Mouse (Mus musculus): ENCODE measurements around the gene Sox6. TPM values are rescaled to one million over a fixed set of nuclear protein-coding genes. Genes with fewer than 3 reads are reported as not detected.

The Sox6 gene
- total and polyA plus RNA-seq, 3 experiments, result 2.3 to 162 (median 3.8) TPM

- Histone ChIP-seq H3K4me3 (ENCODE audit: low read depth, low read length) (no peak overlapping the region), H3K36me3 (replicated peaks) (no peaks in the 10 kb centered on the region), H3K27me3 (ENCODE audit: insufficient read depth, low read length) (peaks cover 17% of the 10 kb centered on the region), H3K9me3 (replicated peaks) (no peaks in the 10 kb centered on the region), H3K4me1 (ENCODE audit: insufficient read depth, low read depth, low read length) (no peaks in the 10 kb centered on the region)
- TF ChIP-seq TAL1 (conservative IDR thresholded peaks at IDR 0.05; ENCODE audit: low read depth, low read length) (no peak), POLR2AphosphoS5 (IDR thresholded peaks at IDR 0.05; ENCODE audit: insufficient replicate concordance, low read depth, low read length) (no peak), GATA2 (IDR thresholded peaks at IDR 0.05; ENCODE audit: borderline replicate concordance, low read depth, low read length) (no peak), GATA1 (IDR thresholded peaks at IDR 0.05; ENCODE audit: borderline replicate concordance, low read length) (no peak), CTCF (IDR thresholded peaks at IDR 0.05; ENCODE audit: low read depth, low read length) (no peak)
- ATAC-seq (ENCODE audit: extremely low read depth, insufficient number of reproducible peaks, low FRiP score, poor library complexity, severe bottlenecking), result no peak
- no peak for DNase-seq (ENCODE audit: low spot score)
Observed at GRCm38 (mm10) chr7:115719791-115720190, 318.8 kb downstream of the Sox6 start.

GRCm38 (mm10) chr7:115706141-115706540, 332.5 kb downstream of the Sox6 start:
- 0 out of 2 replicates have a peak, but pooled peaks cover 4% of the 10 kb centered on the region for H3K27me3 ChIP-seq (ENCODE audit: insufficient read depth, low read length)
- H3K36me3 ChIP-seq (replicated peaks), result no peaks in the 10 kb centered on the region
- ATAC-seq (ENCODE audit: extremely low read depth, insufficient number of reproducible peaks, low FRiP score, poor library complexity, severe bottlenecking), result no peak
- no peak for TF ChIP-seq TAL1 (conservative IDR thresholded peaks at IDR 0.05; ENCODE audit: low read depth, low read length)
- no peak for TF ChIP-seq GATA2 (IDR thresholded peaks at IDR 0.05; ENCODE audit: borderline replicate concordance, low read depth, low read length)
- no peak for TF ChIP-seq CTCF (IDR thresholded peaks at IDR 0.05; ENCODE audit: low read depth, low read length)
- no peak for TF ChIP-seq GATA1 (IDR thresholded peaks at IDR 0.05; ENCODE audit: borderline replicate concordance, low read length)
- TF ChIP-seq POLR2AphosphoS5 (IDR thresholded peaks at IDR 0.05; ENCODE audit: insufficient replicate concordance, low read depth, low read length), result no peak
- H3K4me3 ChIP-seq (ENCODE audit: low read depth, low read length), result no peak overlapping the region
- no peak for DNase-seq (ENCODE audit: low spot score)
- no peaks in the 10 kb centered on the region for H3K9me3 ChIP-seq (replicated peaks)
- H3K4me1 ChIP-seq (ENCODE audit: insufficient read depth, low read depth, low read length), result no peaks in the 10 kb centered on the region

GRCm38 (mm10) chr7:115698105-115698504, 340.5 kb downstream of the Sox6 start:
- Histone ChIP-seq H3K9me3 (replicated peaks) (peaks cover 2% of the 10 kb centered on the region), H3K4me1 (ENCODE audit: insufficient read depth, low read depth, low read length) (no peaks in the 10 kb centered on the region; the same call in 1 of the 2 replicates), H3K27me3 (ENCODE audit: insufficient read depth, low read length) (0 out of 2 replicates have a peak, but pooled peaks cover 3% of the 10 kb centered on the region), H3K36me3 (replicated peaks) (no peaks in the 10 kb centered on the region), H3K4me3 (ENCODE audit: low read depth, low read length) (no peak overlapping the region)
- no peak for DNase-seq (ENCODE audit: low spot score)
- TF ChIP-seq CTCF (IDR thresholded peaks at IDR 0.05; ENCODE audit: low read depth, low read length) (no peak), POLR2AphosphoS5 (IDR thresholded peaks at IDR 0.05; ENCODE audit: insufficient replicate concordance, low read depth, low read length) (no peak), GATA2 (IDR thresholded peaks at IDR 0.05; ENCODE audit: borderline replicate concordance, low read depth, low read length) (no peak), TAL1 (conservative IDR thresholded peaks at IDR 0.05; ENCODE audit: low read depth, low read length) (no peak), GATA1 (IDR thresholded peaks at IDR 0.05; ENCODE audit: borderline replicate concordance, low read length) (no peak)
- ATAC-seq (ENCODE audit: extremely low read depth, insufficient number of reproducible peaks, low FRiP score, poor library complexity, severe bottlenecking), result no peak

GRCm38 (mm10) chr7:115693206-115693605, 345.4 kb downstream of the Sox6 start:
- H3K4me3 ChIP-seq (ENCODE audit: low read depth, low read length), result no peak overlapping the region
- no peaks in the 10 kb centered on the region; the same call in 1 of the 2 replicates for H3K4me1 ChIP-seq (ENCODE audit: insufficient read depth, low read depth, low read length)
- H3K36me3 ChIP-seq (replicated peaks), result no peaks in the 10 kb centered on the region
- H3K27me3 ChIP-seq (ENCODE audit: insufficient read depth, low read length), result peaks cover 7% of the 10 kb centered on the region; the same call in 1 of the 2 replicates
- ATAC-seq (ENCODE audit: extremely low read depth, insufficient number of reproducible peaks, low FRiP score, poor library complexity, severe bottlenecking) (no peak), DNase-seq (ENCODE audit: low spot score) (no peak)
- peaks cover 2% of the 10 kb centered on the region for H3K9me3 ChIP-seq (replicated peaks)
- TF ChIP-seq TAL1 (conservative IDR thresholded peaks at IDR 0.05; ENCODE audit: low read depth, low read length), result no peak
- no peak for TF ChIP-seq GATA2 (IDR thresholded peaks at IDR 0.05; ENCODE audit: borderline replicate concordance, low read depth, low read length)
- no peak for TF ChIP-seq GATA1 (IDR thresholded peaks at IDR 0.05; ENCODE audit: borderline replicate concordance, low read length)
- TF ChIP-seq CTCF (IDR thresholded peaks at IDR 0.05; ENCODE audit: low read depth, low read length), result no peak
- TF ChIP-seq POLR2AphosphoS5 (IDR thresholded peaks at IDR 0.05; ENCODE audit: insufficient replicate concordance, low read depth, low read length), result no peak

- H3K27me3 ChIP-seq (ENCODE audit: insufficient read depth, low read length), result peaks cover 10% of the 10 kb centered on the region; the same call in 1 of the 2 replicates
- no peaks in the 10 kb centered on the region for H3K9me3 ChIP-seq (replicated peaks)
- no peaks in the 10 kb centered on the region; the same call in 1 of the 2 replicates for H3K4me1 ChIP-seq (ENCODE audit: insufficient read depth, low read depth, low read length)
- no peaks in the 10 kb centered on the region for H3K36me3 ChIP-seq (replicated peaks)
- TF ChIP-seq GATA1 (IDR thresholded peaks at IDR 0.05; ENCODE audit: borderline replicate concordance, low read length), result no peak
- no peak for TF ChIP-seq TAL1 (conservative IDR thresholded peaks at IDR 0.05; ENCODE audit: low read depth, low read length)
- no peak for TF ChIP-seq CTCF (IDR thresholded peaks at IDR 0.05; ENCODE audit: low read depth, low read length)
- no peak for TF ChIP-seq GATA2 (IDR thresholded peaks at IDR 0.05; ENCODE audit: borderline replicate concordance, low read depth, low read length)
- no peak for TF ChIP-seq POLR2AphosphoS5 (IDR thresholded peaks at IDR 0.05; ENCODE audit: insufficient replicate concordance, low read depth, low read length)
- no peak for DNase-seq (ENCODE audit: low spot score)
- ATAC-seq (ENCODE audit: extremely low read depth, insufficient number of reproducible peaks, low FRiP score, poor library complexity, severe bottlenecking), result no peak
- H3K4me3 ChIP-seq (ENCODE audit: low read depth, low read length), result no peak overlapping the region
Observed at GRCm38 (mm10) chr7:115691091-115691490, 347.5 kb downstream of the Sox6 start.

GRCm38 (mm10) chr7:115686687-115687086, 351.9 kb downstream of the Sox6 start:
- Histone ChIP-seq H3K4me1 (ENCODE audit: insufficient read depth, low read depth, low read length) (no peaks in the 10 kb centered on the region), H3K27me3 (ENCODE audit: insufficient read depth, low read length) (peaks cover 13% of the 10 kb centered on the region), H3K36me3 (replicated peaks) (no peaks in the 10 kb centered on the region), H3K9me3 (replicated peaks) (no peaks in the 10 kb centered on the region), H3K4me3 (ENCODE audit: low read depth, low read length) (no peak overlapping the region)
- DNase-seq (ENCODE audit: low spot score), result no peak
- no peak for ATAC-seq (ENCODE audit: extremely low read depth, insufficient number of reproducible peaks, low FRiP score, poor library complexity, severe bottlenecking)
- TF ChIP-seq POLR2AphosphoS5 (IDR thresholded peaks at IDR 0.05; ENCODE audit: insufficient replicate concordance, low read depth, low read length) (no peak), TAL1 (conservative IDR thresholded peaks at IDR 0.05; ENCODE audit: low read depth, low read length) (no peak), GATA2 (IDR thresholded peaks at IDR 0.05; ENCODE audit: borderline replicate concordance, low read depth, low read length) (no peak), GATA1 (IDR thresholded peaks at IDR 0.05; ENCODE audit: borderline replicate concordance, low read length) (no peak), CTCF (IDR thresholded peaks at IDR 0.05; ENCODE audit: low read depth, low read length) (no peak)

Data from G1E (cell line).